9 mouse cellular contexts compared by ENCODE assay signal in genomic region chr17:25879261-25879660, GRCm38 (mm10). TPM values are rescaled to one million over a fixed set of nuclear protein-coding genes. Genes with fewer than 3 reads are reported as not detected.
DNase-seq lines count a peak whose midpoint lies in the region; ATAC-seq and TF ChIP-seq lines count a peak whose summit lies in the region.
"Had no signal": no experiment of that assay in that cellular context is flagged by ENCODE, and none has a peak within 500 bp of the region (broad histone marks: within the 10 kb centered on the region; RNA-seq: fewer than 3 reads in every experiment).

No protein-coding gene starts in this region.

- H3K27me3 ChIP-seq in liver, postnatal 0 days (ENCODE audit: insufficient read depth, low read length), result no peaks in the 10 kb centered on the region
- H3K27me3 ChIP-seq: embryonic facial prominence, embryonic 13.5 days had no signal

- DNase-seq in adrenal gland, adult 2 months, result peak; percentile 74
- DNase-seq in adrenal gland, adult 18-20 months (ENCODE audit: low spot score in 2 of 2), result no peak
- DNase-seq in left cerebral cortex, postnatal 4 days, result peak; percentile 51
- DNase-seq in left cerebral cortex, postnatal 36 days (ENCODE audit: low spot score in 2 of 2), result no peak
- DNase-seq in liver, postnatal 0 days, result no peak
- DNase-seq in frontal cortex, postnatal 14 days (ENCODE audit: low spot score in 2 of 2), result no peak

- no peak overlapping the region for H3K4me3 ChIP-seq in bone marrow, adult 2 months (replicated peaks; ENCODE audit: control insufficient read depth, low read depth, low read length)
- no peak overlapping the region for H3K4me3 ChIP-seq in liver, postnatal 0 days (ENCODE audit: low read depth, low read length)
- H3K4me3 ChIP-seq: embryonic facial prominence, embryonic 13.5 days had no signal

- WGBS in bone marrow, adult 2 months, result 79% methylated on average over 4 of the region's 4 CpGs
- WGBS in liver, postnatal 0 days (ENCODE audit: insufficient replicate concordance), result 66% methylated on average over 4 of the region's 4 CpGs

- no peak for TF ChIP-seq EP300 in liver, postnatal 0 days (IDR thresholded peaks at IDR 0.05; ENCODE audit: low read depth)

- intact Hi-C loops in left cerebral cortex, postnatal 4 days (cut with DNase I), result no loop called here
- intact Hi-C loops in left cerebral cortex, postnatal 36 days (cut with DNase I), result no loop called here

- no peaks in the 10 kb centered on the region for H3K9me3 ChIP-seq in liver, postnatal 0 days (ENCODE audit: low read length)
- H3K9me3 ChIP-seq: embryonic facial prominence, embryonic 13.5 days had no signal

- ATAC-seq in liver, postnatal 0 days, result no peak
- ATAC-seq in inflammation-experienced regulatory T-cells, adult 6 months, result no peak

- H3K4me1 ChIP-seq in bone marrow, adult 2 months (ENCODE audit: control insufficient read depth, insufficient read depth, low read length), result peaks cover 5% of the 10 kb centered on the region
- peaks cover 27% of the 10 kb centered on the region for H3K4me1 ChIP-seq in liver, postnatal 0 days (ENCODE audit: insufficient read depth)

- no peak overlapping the region for H3K9ac ChIP-seq in liver, postnatal 0 days (replicated peaks)

- no peak overlapping the region for H3K4me2 ChIP-seq in liver, postnatal 0 days (ENCODE audit: low read depth, low read length)
- H3K4me2 ChIP-seq: embryonic facial prominence, embryonic 13.5 days had no signal

- no peak overlapping the region for H3K27ac ChIP-seq in bone marrow, adult 2 months (ENCODE audit: control insufficient read depth, insufficient read depth, low read depth, low read length, poor library complexity)
- no peak overlapping the region for H3K27ac ChIP-seq in liver, postnatal 0 days (ENCODE audit: low read depth)
- H3K27ac ChIP-seq: embryonic facial prominence, embryonic 13.5 days had no signal

- H3K36me3 ChIP-seq in liver, postnatal 0 days (replicated peaks; ENCODE audit: insufficient read depth, low read length), result peaks cover 17% of the 10 kb centered on the region

- TF ChIP-seq POLR2A in bone marrow, adult 2 months (IDR thresholded peaks at IDR 0.05; ENCODE audit: borderline replicate concordance, control insufficient read depth, low read depth, low read length), result no peak

- TF ChIP-seq CTCF in bone marrow, adult 2 months (IDR thresholded peaks at IDR 0.05; ENCODE audit: control insufficient read depth, insufficient read depth, low read length), result peak; percentile 50; the same call in 1 of the 2 replicates
- peak; percentile 65 for TF ChIP-seq CTCF in liver, postnatal 0 days (IDR thresholded peaks at IDR 0.05; ENCODE audit: low read depth)

RNA-seq across cellular contexts. Expression of gene Wfikkn1, which starts 1.4 kb away (rescaled TPM):
- total RNA-seq in adrenal gland, adult 2 months (2021), result 1 to 10 TPM in 1 of 2 experiments, under 1 TPM in 1; 0.52 to 2.1 TPM
- polyA plus RNA-seq in adrenal gland, adult 2 months (2012; rRNA removed), result 2.1 and 2.5 TPM in 2 replicates
- total RNA-seq in adrenal gland, adult 18-20 months (2021), result 1 to 10 TPM in 1 of 2 experiments, under 1 TPM in 1; 0.93 to 2.0 TPM
- 1 to 10 TPM; 1.3 to 2.2 TPM for total RNA-seq in left cerebral cortex, postnatal 4 days (2021)
- total RNA-seq in left cerebral cortex, postnatal 36 days (2021), result 1 to 10 TPM; 1.4 to 1.5 TPM
- 1.6 and 2.2 TPM in 2 replicates for polyA plus RNA-seq in bone marrow, adult 2 months (2011; ENCODE audit: insufficient read depth, insufficient read length, low replicate concordance, missing spikeins)
- polyA plus RNA-seq in liver, postnatal 0 days (2015; fragmentation: Nextera tagmentation; extraction: Ambion mirVana), result 0.33 and 0.54 TPM in 2 replicates
- 1 to 10 TPM in 2 of 3 experiments, under 1 TPM in 1; 0.93 to 1.9 (median 1.4) TPM for polyA plus RNA-seq in inflammation-experienced regulatory T-cells, adult 6 months (2017; shearing (Covaris generic))

RNA-seq across cellular contexts. Expression of gene Mettl26, which starts 4.4 kb away (rescaled TPM):
- total RNA-seq in adrenal gland, adult 2 months (2021), result 100 to 1,000 TPM in 1 of 2 experiments, 10 to 100 TPM in 1; 90.9 to 141 TPM
- 350 and 376 TPM in 2 replicates for polyA plus RNA-seq in adrenal gland, adult 2 months (2012; rRNA removed)
- 100 to 1,000 TPM in 1 of 2 experiments, 10 to 100 TPM in 1; 97.4 to 106 TPM for total RNA-seq in adrenal gland, adult 18-20 months (2021)
- 10 to 100 TPM; 24.1 to 25.8 TPM for total RNA-seq in left cerebral cortex, postnatal 4 days (2021)
- total RNA-seq in left cerebral cortex, postnatal 36 days (2021), result 10 to 100 TPM; 33.3 to 36.4 TPM
- 25.6 and 30.0 TPM in 2 replicates for polyA plus RNA-seq in bone marrow, adult 2 months (2011; ENCODE audit: insufficient read depth, insufficient read length, low replicate concordance, missing spikeins)
- 64.8 and 72.5 TPM in 2 replicates for polyA plus RNA-seq in liver, postnatal 0 days (2015; fragmentation: Nextera tagmentation; extraction: Ambion mirVana)
- 100 to 1,000 TPM in 1 of 3 experiments, 10 to 100 TPM in 2; 91.1 to 121 (median 98.2) TPM for polyA plus RNA-seq in inflammation-experienced regulatory T-cells, adult 6 months (2017; shearing (Covaris generic))

RNA-seq across cellular contexts. Expression of gene Mcrip2, which starts 10.7 kb away (rescaled TPM):
- total RNA-seq in adrenal gland, adult 2 months (2021), result 100 to 1,000 TPM; 302 to 466 TPM
- 1,490 and 1,757 TPM in 2 replicates for polyA plus RNA-seq in adrenal gland, adult 2 months (2012; rRNA removed)
- 100 to 1,000 TPM; 302 to 373 TPM for total RNA-seq in adrenal gland, adult 18-20 months (2021)
- 10 to 100 TPM; 16.7 to 18.3 TPM for total RNA-seq in left cerebral cortex, postnatal 4 days (2021)
- 10 to 100 TPM; 23.5 to 29.8 TPM for total RNA-seq in left cerebral cortex, postnatal 36 days (2021)
- 6.8 and 12.7 TPM in 2 replicates for polyA plus RNA-seq in bone marrow, adult 2 months (2011; ENCODE audit: insufficient read depth, insufficient read length, low replicate concordance, missing spikeins)
- 127 and 143 TPM in 2 replicates for polyA plus RNA-seq in liver, postnatal 0 days (2015; fragmentation: Nextera tagmentation; extraction: Ambion mirVana)
- polyA plus RNA-seq in inflammation-experienced regulatory T-cells, adult 6 months (2017; shearing (Covaris generic)), result 1 to 10 TPM; 2.5 to 3.9 (median 3.5) TPM

RNA-seq across cellular contexts. Expression of gene Wdr90, which starts 18.0 kb away (rescaled TPM):
- total RNA-seq in adrenal gland, adult 2 months (2021), result 10 to 100 TPM; 13.9 to 15.1 TPM
- polyA plus RNA-seq in adrenal gland, adult 2 months (2012; rRNA removed), result 75.1 and 83.0 TPM in 2 replicates
- total RNA-seq in adrenal gland, adult 18-20 months (2021), result 10 to 100 TPM; 16.7 to 18.0 TPM
- total RNA-seq in left cerebral cortex, postnatal 4 days (2021), result 10 to 100 TPM; 37.4 to 39.4 TPM
- total RNA-seq in left cerebral cortex, postnatal 36 days (2021), result 10 to 100 TPM; 21.2 to 36.6 TPM
- polyA plus RNA-seq in bone marrow, adult 2 months (2011; ENCODE audit: insufficient read depth, insufficient read length, low replicate concordance, missing spikeins), result 31.1 and 62.0 TPM in 2 replicates
- 2.7 and 3.4 TPM in 2 replicates for polyA plus RNA-seq in liver, postnatal 0 days (2015; fragmentation: Nextera tagmentation; extraction: Ambion mirVana)
- 1 to 10 TPM; 3.3 to 7.0 (median 6.8) TPM for polyA plus RNA-seq in inflammation-experienced regulatory T-cells, adult 6 months (2017; shearing (Covaris generic))

RNA-seq across cellular contexts. Expression of gene Rhot2, which starts 34.6 kb away (rescaled TPM):
- 100 to 1,000 TPM; 107 to 127 TPM for total RNA-seq in adrenal gland, adult 2 months (2021)
- polyA plus RNA-seq in adrenal gland, adult 2 months (2012; rRNA removed), result 180 and 193 TPM in 2 replicates
- 100 to 1,000 TPM; 110 TPM for total RNA-seq in adrenal gland, adult 18-20 months (2021)
- total RNA-seq in left cerebral cortex, postnatal 4 days (2021), result 10 to 100 TPM; 58.5 to 65.2 TPM
- 10 to 100 TPM; 73.7 to 86.7 TPM for total RNA-seq in left cerebral cortex, postnatal 36 days (2021)
- polyA plus RNA-seq in bone marrow, adult 2 months (2011; ENCODE audit: insufficient read depth, insufficient read length, low replicate concordance, missing spikeins), result 33.5 and 50.5 TPM in 2 replicates
- 9.8 and 10.4 TPM in 2 replicates for polyA plus RNA-seq in liver, postnatal 0 days (2015; fragmentation: Nextera tagmentation; extraction: Ambion mirVana)
- polyA plus RNA-seq in inflammation-experienced regulatory T-cells, adult 6 months (2017; shearing (Covaris generic)), result 10 to 100 TPM; 21.2 to 32.3 (median 23.4) TPM

Comparison
In these comparisons a context has a peak if more than half of its experiments do, and no peak if none do; other contexts are left out.
1. DNase-seq: peak in adrenal gland, adult 2 months (single experiment) and left cerebral cortex, postnatal 4 days (single experiment); none in adrenal gland, adult 18-20 months (0 of 2), left cerebral cortex, postnatal 36 days (0 of 2), liver, postnatal 0 days (single experiment) and frontal cortex, postnatal 14 days (0 of 2).
2. RNA of gene Mcrip2, which starts 10.7 kb away (total RNA-seq): 302 to 466 TPM in adrenal gland, adult 2 months and 302 to 373 TPM in adrenal gland, adult 18-20 months; 23.5 to 29.8 TPM in left cerebral cortex, postnatal 36 days and 16.7 to 18.3 TPM in left cerebral cortex, postnatal 4 days; every median in the first group is over 4 times any median in the second.